Mouse (Mus musculus): ENCODE measurements around the gene Samd3. TPM values are rescaled to one million over a fixed set of nuclear protein-coding genes. Genes with fewer than 3 reads are reported as not detected.

Samd3 gene
- polyA plus RNA-seq, 1 experiment from 2014 or later: 0.10 TPM

DNA sequence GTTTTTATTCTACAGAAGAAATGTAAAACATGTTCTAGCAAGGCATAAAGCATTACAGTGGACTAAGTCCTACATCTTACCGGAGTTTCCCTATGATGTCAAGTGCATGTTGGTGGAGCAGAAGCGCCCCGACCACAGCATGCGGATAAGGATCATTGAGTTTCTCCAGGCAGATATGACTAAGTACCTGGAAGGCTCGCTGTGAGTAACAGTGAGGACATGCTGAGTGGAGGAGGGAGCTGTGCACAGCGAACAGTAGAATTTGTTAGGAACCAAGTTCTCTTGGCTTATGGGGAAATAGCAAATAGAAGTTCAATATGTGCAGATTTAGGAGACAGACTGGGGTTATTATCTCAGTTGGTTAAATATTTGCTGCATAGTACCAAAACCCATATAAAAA lies 15.0 kb downstream of the Samd3 start:
- H3K27me3 ChIP-seq (replicated peaks): no peaks in the 10 kb centered on the region
- no peak for ATAC-seq
- H3K27ac ChIP-seq: no peak overlapping the region
- no peak overlapping the region for H3K9ac ChIP-seq
- no peak overlapping the region for H3K4me2 ChIP-seq (replicated peaks)
- no peak overlapping the region for H3K4me3 ChIP-seq (replicated peaks)
- WGBS: 82% methylated on average over 6 of the region's 6 CpGs
- no peaks in the 10 kb centered on the region for H3K9me3 ChIP-seq
- no peaks in the 10 kb centered on the region for H3K4me1 ChIP-seq (replicated peaks)
- no peaks in the 10 kb centered on the region for H3K36me3 ChIP-seq

DNA sequence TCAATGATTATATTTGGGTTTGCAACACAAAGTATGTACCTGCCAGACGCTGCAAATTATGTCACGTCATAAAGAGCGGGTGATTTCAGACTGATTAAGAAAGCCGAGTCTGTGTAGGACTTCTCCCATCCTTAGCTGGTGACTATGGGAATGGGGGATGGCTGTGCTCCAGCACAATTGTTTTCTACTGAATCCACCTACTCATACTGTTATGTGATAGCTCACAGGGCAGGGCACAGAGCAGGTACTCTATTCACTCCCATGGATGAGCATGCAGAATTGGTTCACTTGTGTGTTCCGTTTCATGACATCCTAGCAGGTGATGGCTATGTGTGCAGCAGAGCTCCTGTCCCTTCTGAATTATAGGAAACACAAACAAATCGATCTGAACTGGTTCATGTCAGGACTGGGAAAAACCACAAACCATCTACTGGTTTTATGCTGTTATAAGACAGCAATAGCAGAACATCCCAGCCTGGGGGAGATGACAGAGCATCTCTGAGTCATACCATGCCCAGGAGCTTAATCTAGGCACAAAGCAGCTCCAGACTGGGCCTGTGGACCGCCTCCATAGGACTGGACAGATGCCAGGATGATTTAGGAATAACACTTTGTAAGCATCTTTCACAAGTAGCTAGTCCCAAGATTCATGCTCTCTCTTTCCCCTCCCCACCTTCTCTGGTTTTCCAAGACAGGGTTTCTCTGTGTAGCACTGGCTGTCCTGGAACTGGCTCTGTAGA lies 20.1 kb downstream of the Samd3 start:
- Histone ChIP-seq H3K27me3 (replicated peaks) (no peaks in the 10 kb centered on the region), H3K9me3 (no peaks in the 10 kb centered on the region), H3K4me2 (replicated peaks) (no peak overlapping the region), H3K4me3 (replicated peaks) (no peak overlapping the region), H3K36me3 (no peaks in the 10 kb centered on the region), H3K27ac (no peak overlapping the region), H3K9ac (no peak overlapping the region), H3K4me1 (replicated peaks) (no peaks in the 10 kb centered on the region)
- WGBS: 83% methylated on average over 7 of the region's 7 CpGs
- no peak for ATAC-seq

DNA sequence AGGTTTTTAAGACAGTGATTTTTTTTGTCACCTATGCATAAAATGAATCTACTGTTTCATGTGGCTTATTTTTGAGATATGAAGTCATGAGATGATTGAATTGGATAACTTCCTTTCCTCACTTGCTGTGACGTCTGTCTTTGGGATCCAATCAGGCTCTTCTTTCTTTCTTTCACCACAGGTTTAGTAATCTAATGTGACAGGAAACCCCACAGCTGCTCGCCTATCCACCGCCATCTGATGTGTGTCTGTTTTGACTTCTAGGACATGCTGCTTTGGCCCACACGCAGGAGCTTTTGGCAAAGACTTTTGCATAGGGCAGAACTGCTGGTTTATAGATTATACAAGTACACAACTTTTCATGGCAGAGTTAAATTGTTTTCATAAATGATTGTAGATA lies 30.4 kb downstream of the Samd3 start:
- no peak overlapping the region for H3K9ac ChIP-seq
- WGBS: 61% methylated on average over 4 of the region's 4 CpGs
- H3K27me3 ChIP-seq (replicated peaks): no peaks in the 10 kb centered on the region
- no peaks in the 10 kb centered on the region for H3K36me3 ChIP-seq
- no peaks in the 10 kb centered on the region for H3K4me1 ChIP-seq (replicated peaks)
- H3K4me2 ChIP-seq (replicated peaks): no peak overlapping the region
- no peaks in the 10 kb centered on the region for H3K9me3 ChIP-seq
- no peak overlapping the region for H3K4me3 ChIP-seq (replicated peaks)
- no peak for ATAC-seq
- no peak overlapping the region for H3K27ac ChIP-seq

DNA sequence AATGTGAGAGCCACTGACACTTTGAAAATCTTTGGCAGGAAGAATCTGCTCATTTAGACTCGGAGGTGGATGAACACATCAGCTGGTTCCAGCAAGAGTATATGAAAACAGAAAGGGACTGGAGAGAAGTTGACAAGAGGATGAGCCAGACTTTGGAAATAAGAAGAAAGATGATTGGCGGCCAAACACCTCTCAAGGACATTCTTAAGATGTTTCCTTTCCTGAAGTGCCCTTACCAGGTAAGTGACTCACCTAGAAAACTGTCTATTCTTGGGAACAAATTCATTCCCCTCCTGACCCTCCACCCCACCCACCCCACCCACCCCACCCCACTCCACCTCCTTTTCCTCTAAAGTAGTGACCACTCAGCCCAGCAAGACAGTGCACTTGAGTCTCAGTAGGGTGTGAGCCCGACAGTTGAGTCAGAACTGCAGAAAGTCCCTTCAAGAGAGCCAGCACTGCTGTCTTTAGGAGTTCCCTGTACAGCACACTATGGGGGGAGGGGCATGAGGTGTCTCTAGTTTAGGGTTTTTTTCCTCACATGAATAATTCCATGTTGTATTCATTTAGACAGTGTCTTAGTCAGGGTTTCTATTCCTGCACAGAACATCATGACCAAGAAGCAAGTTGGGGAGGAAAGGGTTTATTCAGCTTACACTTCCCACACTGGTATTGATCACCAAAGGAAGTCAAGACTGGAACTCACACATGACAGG lies 34.4 kb downstream of the Samd3 start:
- no peak overlapping the region for H3K27ac ChIP-seq
- H3K36me3 ChIP-seq: no peaks in the 10 kb centered on the region
- 74% methylated on average over 3 of the region's 3 CpGs for WGBS
- H3K9me3 ChIP-seq: no peaks in the 10 kb centered on the region
- H3K4me1 ChIP-seq (replicated peaks): no peaks in the 10 kb centered on the region
- no peak overlapping the region for H3K4me3 ChIP-seq (replicated peaks)
- H3K4me2 ChIP-seq (replicated peaks): no peak overlapping the region
- no peaks in the 10 kb centered on the region for H3K27me3 ChIP-seq (replicated peaks)
- H3K9ac ChIP-seq: no peak overlapping the region
- no peak for ATAC-seq

DNA sequence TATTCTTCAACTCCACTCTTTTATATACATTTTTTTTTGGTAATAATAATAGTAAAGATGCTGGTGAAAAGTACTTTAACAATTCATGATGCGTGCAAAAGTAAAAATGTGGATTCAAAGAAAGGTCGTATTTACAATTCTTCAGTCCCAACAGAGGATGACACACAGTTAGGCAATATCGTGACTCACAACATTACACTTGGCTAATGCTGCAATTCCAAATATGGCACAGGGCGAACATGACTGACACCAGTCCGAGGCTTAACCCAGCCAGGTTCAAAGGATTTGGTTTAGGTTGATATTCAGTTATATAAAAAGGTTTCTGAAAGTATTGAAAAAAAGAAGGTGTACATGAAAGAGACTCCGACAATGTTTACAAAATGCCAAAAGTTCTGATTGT lies 45.9 kb downstream of the Samd3 start:
- Histone ChIP-seq H3K4me2 (replicated peaks) (no peak overlapping the region), H3K27me3 (replicated peaks) (no peaks in the 10 kb centered on the region), H3K4me1 (replicated peaks) (no peaks in the 10 kb centered on the region), H3K27ac (no peak overlapping the region), H3K9ac (no peak overlapping the region), H3K36me3 (peaks cover 9% of the 10 kb centered on the region), H3K9me3 (no peaks in the 10 kb centered on the region), H3K4me3 (replicated peaks) (no peak overlapping the region)
- ATAC-seq: no peak
- 92% methylated on average over 6 of the region's 6 CpGs for WGBS

DNA sequence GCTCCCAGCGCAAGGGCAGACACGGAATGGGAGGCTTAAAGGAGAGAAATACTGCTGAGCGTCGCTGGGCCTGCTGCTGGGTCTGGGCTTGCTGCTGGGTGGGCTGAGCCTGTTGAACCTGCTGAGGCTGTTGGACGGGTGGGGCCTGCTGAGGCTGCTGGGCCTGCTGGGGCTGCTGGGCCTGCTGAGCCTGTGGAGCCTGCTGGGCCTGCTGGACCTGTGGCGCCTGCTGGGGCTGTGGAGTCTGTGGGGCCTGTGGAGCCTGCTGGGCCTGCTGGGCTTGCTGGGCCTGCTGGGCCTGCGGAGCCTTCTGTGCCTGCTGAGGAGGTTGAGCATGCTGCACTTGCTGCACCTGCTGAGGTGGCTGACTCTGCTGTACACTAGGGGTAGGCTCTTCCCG lies 50.5 kb downstream of the Samd3 start:
- no peak overlapping the region for H3K9ac ChIP-seq
- no peaks in the 10 kb centered on the region for H3K27me3 ChIP-seq (replicated peaks)
- no peaks in the 10 kb centered on the region for H3K4me1 ChIP-seq (replicated peaks)
- ATAC-seq: peak; percentile 66; the same call in 1 of the 2 replicates
- WGBS: 65% methylated on average over 8 of the region's 8 CpGs
- H3K4me3 ChIP-seq (replicated peaks): no peak overlapping the region
- no peak overlapping the region for H3K27ac ChIP-seq
- no peaks in the 10 kb centered on the region for H3K9me3 ChIP-seq
- no peak overlapping the region for H3K4me2 ChIP-seq (replicated peaks)
- H3K36me3 ChIP-seq: peaks cover 9% of the 10 kb centered on the region

DNA sequence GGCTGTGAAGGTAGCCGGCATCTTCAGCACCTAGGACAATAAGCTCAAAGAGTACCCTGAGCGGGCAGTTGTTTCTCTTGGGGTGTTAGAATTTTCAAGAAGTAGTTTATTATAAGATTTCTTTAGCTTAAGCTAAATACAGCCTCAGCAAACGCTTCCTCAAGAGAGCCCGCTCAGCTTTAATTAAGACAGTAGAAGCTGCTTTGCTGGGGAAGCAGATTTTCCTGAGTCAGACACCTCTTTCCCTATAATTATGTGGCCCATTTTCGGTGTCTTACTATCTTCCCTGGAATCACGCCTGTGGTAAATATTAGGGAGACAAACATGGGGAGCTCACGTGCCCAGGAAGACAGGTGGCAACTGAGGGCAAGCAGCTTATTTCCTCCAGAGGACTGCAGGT lies 57.6 kb downstream of the Samd3 start:
- no peak for ATAC-seq
- Histone ChIP-seq H3K27ac (no peak overlapping the region), H3K36me3 (no peaks in the 10 kb centered on the region), H3K4me1 (replicated peaks) (no peaks in the 10 kb centered on the region), H3K4me3 (replicated peaks) (no peak overlapping the region), H3K4me2 (replicated peaks) (no peak overlapping the region), H3K9me3 (no peaks in the 10 kb centered on the region), H3K9ac (no peak overlapping the region), H3K27me3 (replicated peaks) (no peaks in the 10 kb centered on the region)
- 89% methylated on average over 7 of the region's 7 CpGs for WGBS

DNA sequence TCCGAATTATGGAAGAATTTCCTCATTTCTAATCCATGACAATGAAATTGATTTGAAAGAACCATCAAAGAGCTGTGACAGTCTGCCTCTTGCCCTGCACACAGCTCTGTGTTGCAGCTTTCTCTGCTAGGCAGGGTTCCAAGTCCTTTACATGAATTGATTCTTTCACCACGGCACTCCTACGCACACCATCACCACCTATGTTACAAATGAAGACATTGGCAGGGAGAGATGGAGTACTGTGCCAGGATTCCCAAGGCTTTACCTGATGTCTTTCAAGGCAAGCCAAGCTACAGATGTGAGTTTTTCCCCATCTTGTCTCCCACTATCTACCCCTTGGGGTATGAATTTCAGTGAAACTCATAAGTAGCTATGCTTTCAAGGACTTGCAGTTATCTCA lies 67.7 kb downstream of the Samd3 start:
- Histone ChIP-seq H3K27ac (no peak overlapping the region), H3K27me3 (replicated peaks) (no peaks in the 10 kb centered on the region), H3K4me3 (replicated peaks) (no peak overlapping the region), H3K9ac (no peak overlapping the region), H3K4me2 (replicated peaks) (no peak overlapping the region), H3K4me1 (replicated peaks) (no peaks in the 10 kb centered on the region), H3K9me3 (no peaks in the 10 kb centered on the region), H3K36me3 (peaks cover 4% of the 10 kb centered on the region; the same call in 1 of the 2 replicates)
- 86% methylated on average over 3 of the region's 3 CpGs for WGBS
- no peak for ATAC-seq

DNA sequence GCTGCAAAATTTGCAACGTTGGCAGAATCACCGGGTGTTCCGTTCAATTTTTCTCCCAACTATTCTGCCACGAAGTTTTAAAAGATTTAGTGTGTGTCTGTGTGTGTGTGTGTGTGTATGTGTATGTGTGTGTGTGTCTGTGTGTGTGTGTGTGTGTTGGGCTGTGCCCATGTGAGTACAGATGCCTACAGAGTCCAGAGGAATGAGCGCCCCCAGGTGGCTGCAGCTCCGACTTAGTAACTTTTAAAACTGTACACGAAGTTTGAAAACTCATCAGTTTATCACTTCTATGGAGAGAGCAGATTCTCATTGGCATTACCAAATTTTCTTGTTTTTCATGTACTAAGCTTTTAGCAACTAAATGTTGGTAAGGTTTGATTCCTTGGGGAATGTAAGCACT lies 68.1 kb downstream of the Samd3 start:
- ATAC-seq: no peak
- H3K36me3 ChIP-seq: peaks cover 2% of the 10 kb centered on the region; the same call in 1 of the 2 replicates

DNA sequence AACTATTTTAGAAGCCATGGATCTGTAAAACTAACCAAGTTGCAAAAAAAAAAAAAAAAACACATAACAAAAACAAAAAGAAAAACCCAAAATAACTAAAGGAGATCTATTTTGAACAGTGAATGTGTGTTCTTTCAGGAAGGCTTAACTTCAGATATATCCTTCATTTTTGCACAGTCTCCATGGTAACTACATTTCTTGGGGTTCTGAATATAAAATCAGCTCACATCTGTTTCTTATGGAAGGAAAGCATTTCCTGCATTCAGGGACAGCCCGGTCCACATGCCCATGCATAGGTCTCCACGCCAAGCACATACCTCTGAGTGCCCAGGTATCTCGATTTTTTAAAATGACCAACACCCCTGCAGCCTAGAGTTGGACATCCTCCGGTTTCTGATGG lies 72.8 kb downstream of the Samd3 start:
- no peak overlapping the region for H3K4me2 ChIP-seq (replicated peaks)
- no peaks in the 10 kb centered on the region for H3K27me3 ChIP-seq (replicated peaks)
- ATAC-seq: no peak
- no peak overlapping the region for H3K27ac ChIP-seq
- H3K4me1 ChIP-seq (replicated peaks): no peaks in the 10 kb centered on the region
- WGBS: 93% methylated on average over 4 of the region's 4 CpGs
- no peaks in the 10 kb centered on the region for H3K9me3 ChIP-seq
- no peaks in the 10 kb centered on the region for H3K36me3 ChIP-seq
- H3K4me3 ChIP-seq (replicated peaks): no peak overlapping the region
- H3K9ac ChIP-seq: no peak overlapping the region

More for the DNA sequence above, 68.1 kb downstream of the Samd3 start:
- Histone ChIP-seq H3K4me3 (replicated peaks) (no peak overlapping the region), H3K4me2 (replicated peaks) (no peak overlapping the region), H3K4me1 (replicated peaks) (no peaks in the 10 kb centered on the region), H3K9ac (no peak overlapping the region), H3K9me3 (no peaks in the 10 kb centered on the region), H3K27me3 (replicated peaks) (no peaks in the 10 kb centered on the region), H3K27ac (no peak overlapping the region)
- 88% methylated on average over 7 of the region's 7 CpGs for WGBS

DNA sequence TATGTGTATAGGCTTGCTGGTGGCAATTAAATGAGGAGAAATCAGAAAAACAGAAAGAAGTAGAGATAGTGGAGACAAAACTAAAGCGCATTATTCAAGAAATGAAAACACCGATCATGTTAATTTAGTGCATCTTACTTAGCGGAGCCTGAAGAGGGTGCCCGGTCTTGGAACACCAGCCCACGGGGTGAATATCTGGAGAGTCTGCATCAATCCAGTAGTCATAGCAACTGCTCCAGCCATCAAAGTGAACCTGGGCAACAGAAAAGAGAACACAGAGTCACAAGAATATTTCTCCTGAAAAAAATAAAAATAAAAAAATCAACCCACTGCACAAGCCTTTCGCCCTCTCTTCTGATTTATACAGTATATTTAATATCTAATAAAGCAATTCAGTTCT lies 74.0 kb downstream of the Samd3 start:
- WGBS: 93% methylated on average over 6 of the region's 6 CpGs
- Histone ChIP-seq H3K27ac (no peak overlapping the region), H3K9me3 (no peaks in the 10 kb centered on the region), H3K4me1 (replicated peaks) (no peaks in the 10 kb centered on the region), H3K36me3 (no peaks in the 10 kb centered on the region), H3K4me2 (replicated peaks) (no peak overlapping the region), H3K9ac (no peak overlapping the region), H3K4me3 (replicated peaks) (no peak overlapping the region), H3K27me3 (replicated peaks) (no peaks in the 10 kb centered on the region)
- ATAC-seq: no peak

DNA sequence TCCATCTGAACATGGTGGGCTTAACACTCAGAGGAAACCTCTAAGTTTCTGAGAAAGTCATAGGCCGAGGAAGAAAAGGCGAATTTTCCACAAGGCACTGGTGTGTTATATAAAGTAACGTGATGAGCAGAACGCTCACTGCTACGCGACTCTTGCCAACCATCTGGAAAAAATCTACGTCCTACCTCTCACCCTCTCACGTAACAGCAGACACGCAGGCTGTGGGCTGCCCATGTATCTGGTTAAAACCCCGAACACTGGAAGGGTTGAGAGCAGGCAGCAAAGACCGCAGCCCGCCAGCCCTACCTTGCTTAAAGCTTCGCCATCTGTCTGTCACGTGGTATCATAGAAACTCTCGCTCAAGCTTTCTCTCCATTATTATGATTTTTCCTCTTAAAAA lies 84.8 kb downstream of the Samd3 start:
- no peak for ATAC-seq
- Histone ChIP-seq H3K4me2 (replicated peaks) (no peak overlapping the region), H3K27ac (no peak overlapping the region), H3K9me3 (no peaks in the 10 kb centered on the region), H3K36me3 (peaks cover 9% of the 10 kb centered on the region; the same call in 1 of the 2 replicates), H3K27me3 (replicated peaks) (no peaks in the 10 kb centered on the region), H3K4me1 (replicated peaks) (no peaks in the 10 kb centered on the region), H3K4me3 (replicated peaks) (no peak overlapping the region), H3K9ac (no peak overlapping the region)
- WGBS: 94% methylated on average over 15 of the region's 15 CpGs

DNA sequence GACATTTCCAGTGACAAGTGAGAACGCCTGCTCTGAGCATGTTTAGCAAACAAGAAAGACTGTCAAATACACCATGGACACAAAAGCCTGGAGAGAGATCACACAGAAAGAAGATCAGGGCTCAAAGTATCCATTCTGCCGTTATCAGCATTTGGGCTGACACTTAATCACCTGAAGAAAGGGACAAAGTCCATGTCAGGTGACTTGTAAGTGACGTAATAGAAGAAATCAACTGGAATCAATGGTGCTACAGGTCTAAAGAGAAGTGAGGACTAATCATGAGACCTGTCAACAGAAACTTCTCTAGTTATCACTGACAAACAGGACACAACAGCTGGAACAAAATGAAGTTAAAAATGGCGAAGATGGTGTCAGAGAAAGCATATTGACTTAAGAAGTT lies 91.2 kb downstream of the Samd3 start:
- H3K27me3 ChIP-seq (replicated peaks): no peaks in the 10 kb centered on the region
- H3K9ac ChIP-seq: no peak overlapping the region
- no peaks in the 10 kb centered on the region for H3K9me3 ChIP-seq
- WGBS: 67% methylated on average over 4 of the region's 4 CpGs
- H3K27ac ChIP-seq: no peak overlapping the region
- no peak overlapping the region for H3K4me3 ChIP-seq (replicated peaks)
- H3K4me2 ChIP-seq (replicated peaks): no peak overlapping the region
- H3K4me1 ChIP-seq (replicated peaks): no peaks in the 10 kb centered on the region
- peak; percentile 56; the same call in 1 of the 2 replicates for ATAC-seq
- H3K36me3 ChIP-seq: peaks cover 7% of the 10 kb centered on the region; the same call in 1 of the 2 replicates

Measured in intestine, embryonic 15.5 days (tissue).